Mouse (Mus musculus) midbrain, embryonic 15.5 days (tissue): ENCODE data around the gene Smco3. TPM values are rescaled to one million over a fixed set of nuclear protein-coding genes. Genes with fewer than 3 reads are reported as not detected.
A peak's percentile ranks its signal among the peaks of the same experiment; 100 is the strongest.
"Not testable (repeated sequence)": the region's sequence is repeated elsewhere in the genome, so short reads cannot be mapped to it uniquely, and the experiment has no call there.

ENCODE experiments used
- ATAC-seq: fragments of 200-750 bp; cut with Nextera tagmentation; replicated peaks from 2 replicates; pipeline ENCODE4 v1.8.0; 2017; ENCODE audit warnings: moderate TSS enrichment
- H3K27ac ChIP-seq: fragments of 300-500 bp; sonication (generic); 2 replicates; pipeline ENCODE4 v1.5.1; 2015; ENCODE audit warnings: mild to moderate bottlenecking, inconsistent platforms
- H3K27me3 ChIP-seq: fragments of 300-500 bp; sonication (generic); replicated peaks from 2 replicates; pipeline ENCODE4 v1.6.1; 2015; ENCODE audit warnings: inconsistent platforms
- H3K36me3 ChIP-seq: fragments of 300-500 bp; sonication (generic); replicated peaks from 2 replicates; pipeline ENCODE4 v1.6.1; 2015; ENCODE audit warnings: inconsistent platforms
- H3K4me1 ChIP-seq: fragments of 300-500 bp; sonication (generic); 2 replicates; pipeline ENCODE4 v1.6.1; 2015; ENCODE audit warnings: inconsistent platforms
- H3K4me2 ChIP-seq: fragments of 300-500 bp; sonication (generic); 2 replicates; pipeline ENCODE4 v1.6.1; 2015; ENCODE audit warnings: inconsistent platforms, mild to moderate bottlenecking, moderate library complexity
- H3K4me3 ChIP-seq: fragments of 300-500 bp; sonication (generic); 2 replicates; pipeline ENCODE4 v1.5.1; 2015; ENCODE audit warnings: mild to moderate bottlenecking, inconsistent platforms
- H3K9ac ChIP-seq: fragments of 300-500 bp; sonication (generic); 2 replicates; pipeline ENCODE4 v1.6.1; 2015; ENCODE audit warnings: mild to moderate bottlenecking, inconsistent platforms
- H3K9me3 ChIP-seq: fragments of 300-500 bp; sonication (generic); 2 replicates; pipeline ENCODE4 v1.6.1; 2016; ENCODE audit warnings: inconsistent platforms
- WGBS: fragments of 180-500 bp; shearing (Covaris S2); methylation state at CpG from one replicate; pipeline ENCODE4 v1.1.7; 2015; ENCODE audit warnings: mixed read lengths; 5-methylcytosine and 5-hydroxymethylcytosine counted together
- polyA plus RNA-seq: library from polyadenylated mRNA; unstranded; fragments of >200 nt; fragmentation: Nextera tagmentation; extraction: Ambion mirVana; gene quantifications from 2 replicates; pipeline ENCODE4 v1.2.1, GENCODE M21; 2015

Gene Smco3
- polyA plus RNA-seq, 1 experiment from 2014 or later, result 0.66 TPM

DNA sequence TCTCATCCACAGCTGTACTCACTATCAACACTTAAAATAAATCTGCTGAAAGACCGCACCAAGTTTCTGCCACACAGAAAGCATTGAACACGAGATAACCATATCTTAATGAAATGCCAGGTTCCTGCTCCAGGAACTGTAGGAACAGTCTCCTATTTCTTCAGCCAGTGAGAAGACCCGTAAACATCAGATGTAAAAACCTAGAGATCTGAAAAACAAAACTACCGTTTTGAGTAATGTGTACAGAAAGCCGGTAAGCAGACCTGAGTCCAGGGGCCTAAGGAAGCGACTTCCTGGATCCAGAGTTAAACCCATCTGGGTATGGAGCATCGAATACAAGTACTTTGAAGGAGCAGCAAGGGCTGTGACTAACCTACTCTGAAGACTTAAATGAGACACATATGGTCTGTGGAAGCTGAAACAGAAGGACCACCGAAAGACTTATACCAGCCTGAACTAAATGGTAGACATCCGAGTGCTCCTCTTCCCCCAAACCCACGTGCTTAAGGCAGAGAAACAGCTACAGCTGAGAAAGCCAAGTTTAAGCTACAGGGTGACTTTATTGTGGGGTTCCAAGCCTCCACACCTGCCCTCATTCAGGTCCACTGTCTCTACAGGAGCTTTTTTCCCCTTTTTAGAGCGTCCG is 32.0 kb downstream of the Smco3 start:
- H3K36me3 ChIP-seq, result no peaks in the 10 kb centered on the region
- peak overlapping the region; percentile 85 for H3K4me2 ChIP-seq
- H3K9ac ChIP-seq, result peak overlapping the region; percentile 96
- peak overlapping the region; percentile 85 for H3K4me3 ChIP-seq
- whole genome bisulfite sequencing, result 24% methylated on average over 12 of the region's 12 CpGs
- H3K4me1 ChIP-seq, result peaks cover 27% of the 10 kb centered on the region
- H3K27me3 ChIP-seq, result no peaks in the 10 kb centered on the region
- no peaks in the 10 kb centered on the region for H3K9me3 ChIP-seq
- no peak for ATAC-seq
- H3K27ac ChIP-seq, result peak overlapping the region; percentile 100

DNA sequence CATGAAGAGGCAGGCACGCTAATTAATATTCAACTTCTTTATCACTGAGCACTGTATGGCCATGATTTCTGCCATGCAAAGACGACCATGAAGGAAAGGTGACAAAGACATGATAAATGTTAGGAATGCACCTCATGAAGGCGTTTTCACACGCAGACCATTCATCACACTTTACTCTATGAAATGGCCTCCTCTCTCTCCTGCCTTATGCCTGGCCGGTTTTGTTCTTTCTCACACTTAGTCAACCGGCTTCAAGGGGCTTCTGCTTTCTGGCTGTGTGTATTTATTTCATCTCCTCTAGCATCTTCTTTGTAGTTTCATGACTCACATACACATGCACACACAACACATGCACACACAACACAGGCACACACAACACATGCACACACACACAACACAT is 34.0 kb downstream of the Smco3 start:
- 89% methylated on average over 6 of the region's 6 CpGs for WGBS
- no peak overlapping the region for H3K4me3 ChIP-seq
- peaks cover 16% of the 10 kb centered on the region for H3K4me1 ChIP-seq
- no peaks in the 10 kb centered on the region for H3K27me3 ChIP-seq
- no peak overlapping the region for H3K27ac ChIP-seq
- H3K9me3 ChIP-seq, result no peaks in the 10 kb centered on the region
- no peak overlapping the region for H3K4me2 ChIP-seq
- H3K9ac ChIP-seq, result no peak overlapping the region
- H3K36me3 ChIP-seq, result no peaks in the 10 kb centered on the region
- ATAC-seq, result no peak

DNA sequence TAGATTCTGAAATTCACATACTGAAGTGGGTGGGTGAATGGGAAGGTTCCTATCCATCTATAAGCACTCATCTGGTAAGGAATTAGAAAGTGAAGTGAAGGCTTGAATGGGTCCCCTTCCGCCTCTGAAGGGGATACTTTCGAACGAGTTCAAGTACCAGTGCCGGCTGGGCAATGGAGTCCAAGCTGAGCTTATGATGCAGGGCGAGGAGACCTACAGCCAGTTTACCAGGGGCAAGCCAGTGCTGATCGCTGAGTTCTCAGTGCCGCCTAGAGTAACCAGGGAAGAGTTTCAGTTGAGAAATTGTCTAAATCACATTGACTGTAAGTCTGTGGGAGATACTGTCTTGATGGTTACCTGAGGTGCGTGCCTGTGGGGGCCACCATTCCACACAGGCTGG is 34.5 kb downstream of the Smco3 start:
- no peaks in the 10 kb centered on the region for H3K9me3 ChIP-seq
- H3K27ac ChIP-seq, result no peak overlapping the region
- H3K27me3 ChIP-seq, result no peaks in the 10 kb centered on the region
- 94% methylated on average over 8 of the region's 8 CpGs for WGBS
- no peaks in the 10 kb centered on the region for H3K36me3 ChIP-seq
- H3K4me3 ChIP-seq, result no peak overlapping the region
- H3K4me2 ChIP-seq, result no peak overlapping the region
- peaks cover 16% of the 10 kb centered on the region for H3K4me1 ChIP-seq
- no peak overlapping the region for H3K9ac ChIP-seq
- no peak for ATAC-seq

DNA sequence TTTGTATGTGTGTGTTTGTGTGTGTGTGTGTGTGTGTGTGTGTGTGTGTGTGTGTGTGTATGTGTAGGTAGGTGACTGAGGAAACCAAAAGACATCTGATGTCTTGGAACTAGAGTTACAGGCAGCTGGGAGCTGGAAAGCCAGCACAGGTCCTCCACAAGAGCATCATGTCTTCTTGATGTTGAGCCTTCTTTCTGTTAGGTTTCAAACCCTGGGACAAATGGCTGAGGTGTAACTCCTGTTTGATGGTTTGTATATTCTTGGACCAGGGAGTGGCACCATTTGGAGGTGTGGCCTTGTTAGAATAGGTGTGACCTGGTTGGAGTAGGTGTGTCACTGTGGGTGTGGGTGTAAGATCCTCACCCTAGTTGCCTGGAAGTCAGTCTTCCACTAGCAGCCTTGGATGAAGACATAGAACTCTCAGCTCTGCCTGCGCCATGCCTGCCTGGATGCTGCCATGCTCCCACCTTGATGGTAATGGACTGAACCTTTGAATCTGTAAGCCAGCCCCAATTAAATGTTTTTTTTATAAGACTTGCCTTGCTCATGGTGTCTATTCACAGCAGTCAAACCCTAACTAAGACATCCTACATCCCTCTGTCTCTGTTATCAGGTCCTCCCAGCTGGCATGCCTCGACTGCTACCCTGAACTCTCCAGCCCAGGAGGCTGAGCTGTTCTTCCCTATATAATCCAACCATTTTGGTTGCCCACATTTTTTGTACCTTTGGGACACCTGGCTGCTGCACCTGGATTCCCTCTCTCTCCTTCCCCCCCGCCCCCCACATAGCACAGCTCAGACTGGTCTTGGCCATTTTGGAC is 37.2 kb downstream of the Smco3 start:
- H3K36me3 ChIP-seq, H3K4me3 ChIP-seq, H3K27me3 ChIP-seq, H3K9ac ChIP-seq, H3K4me2 ChIP-seq, ATAC-seq, H3K9me3 ChIP-seq, H3K27ac ChIP-seq: not testable (repeated sequence)
- peaks cover 12% of the 10 kb centered on the region for H3K4me1 ChIP-seq
- WGBS, result 93% methylated on average over 3 of the region's 3 CpGs

DNA sequence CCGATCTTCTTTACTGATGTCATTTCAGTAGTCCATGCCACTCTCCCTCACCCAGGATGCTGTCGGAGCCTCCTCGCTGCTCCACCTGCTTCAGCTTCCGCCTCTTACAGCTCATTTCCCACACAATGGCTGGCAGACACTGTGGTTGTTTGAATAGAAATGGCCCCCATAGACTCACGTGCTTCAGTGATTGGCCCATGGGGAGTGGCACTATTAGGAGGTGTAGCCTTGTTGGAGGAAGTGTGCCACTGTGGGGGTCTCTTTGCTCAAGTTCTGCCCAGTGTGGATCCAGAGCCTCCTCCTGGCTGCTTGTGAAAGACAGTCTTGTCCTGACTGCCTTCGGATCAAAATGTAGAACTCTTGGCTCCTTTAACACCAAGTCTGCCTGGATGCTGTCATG is 39.4 kb downstream of the Smco3 start:
- no peak for ATAC-seq
- Histone ChIP-seq H3K36me3 (no peaks in the 10 kb centered on the region), H3K9me3 (no peaks in the 10 kb centered on the region), H3K4me2 (no peak overlapping the region), H3K27me3 (no peaks in the 10 kb centered on the region; the same call in 1 of the 2 replicates), H3K9ac (no peak overlapping the region), H3K4me3 (no peak overlapping the region), H3K4me1 (peaks cover 11% of the 10 kb centered on the region), H3K27ac (no peak overlapping the region)
- 60% methylated on average over 6 of the region's 6 CpGs for WGBS

DNA sequence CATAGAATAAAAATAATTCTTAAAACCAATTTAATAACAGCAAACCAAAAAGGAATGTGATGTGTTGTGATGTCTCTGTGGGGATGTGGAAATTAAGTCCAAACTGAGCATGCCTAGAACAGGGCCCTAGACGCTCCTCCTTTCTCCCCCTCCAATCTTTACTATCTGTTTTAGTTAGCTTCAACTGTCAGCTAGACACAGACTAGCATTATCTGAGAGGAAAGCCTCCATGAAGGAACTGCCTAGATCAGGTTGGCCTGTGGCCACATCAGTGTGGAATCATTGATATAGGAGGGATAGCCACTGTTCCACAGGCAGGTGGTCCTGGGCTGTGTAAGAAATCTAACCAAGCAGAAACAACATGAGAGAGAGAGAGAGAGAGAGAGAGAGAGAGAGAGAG is 40.1 kb downstream of the Smco3 start:
- Histone ChIP-seq H3K27ac (no peak overlapping the region), H3K27me3 (no peaks in the 10 kb centered on the region; the same call in 1 of the 2 replicates), H3K4me3 (no peak overlapping the region), H3K9me3 (no peaks in the 10 kb centered on the region), H3K9ac (no peak overlapping the region), H3K36me3 (no peaks in the 10 kb centered on the region), H3K4me1 (peaks cover 11% of the 10 kb centered on the region), H3K4me2 (no peak overlapping the region)
- WGBS, result 64% methylated on average over 1 of the region's 1 CpGs
- ATAC-seq, result no peak

DNA sequence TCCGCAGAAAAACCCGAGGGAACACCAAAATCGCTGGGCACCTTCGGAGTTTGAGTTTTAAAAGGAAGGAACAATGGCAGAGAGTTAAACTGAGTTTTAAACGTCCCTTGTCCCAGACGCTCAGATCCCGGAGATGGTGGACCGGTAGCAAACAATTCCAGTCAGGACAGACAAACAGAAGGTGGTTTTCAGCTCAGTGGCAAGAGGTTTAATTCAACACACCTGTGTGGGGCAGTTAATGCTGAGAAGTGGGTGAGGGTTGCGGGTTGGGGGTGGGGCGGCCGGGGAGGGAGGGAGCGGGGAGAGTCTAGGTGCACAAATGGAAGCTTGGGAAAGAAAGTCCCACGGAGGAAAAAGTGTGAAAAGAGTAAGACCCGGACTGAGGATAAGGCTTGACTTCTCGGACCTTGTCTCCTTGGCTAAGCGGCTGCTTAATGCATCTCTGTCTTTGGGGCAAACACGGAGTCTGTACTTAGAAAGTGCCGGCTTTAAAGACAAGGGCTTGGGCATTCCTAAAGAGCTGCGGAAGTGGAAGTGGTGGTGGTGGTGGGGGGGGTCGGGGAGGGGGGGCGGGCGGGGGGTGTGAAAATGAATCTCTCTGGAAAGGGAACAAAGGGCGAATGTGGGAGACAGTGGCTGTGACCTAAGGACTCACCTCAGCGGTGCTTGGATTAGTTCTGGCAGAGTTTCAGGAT is 41.3 kb downstream of the Smco3 start:
- no peak for ATAC-seq
- Histone ChIP-seq H3K4me2 (peak overlapping the region; percentile 60), H3K9ac (peak overlapping the region; percentile 10; the same call in 1 of the 2 replicates), H3K27me3 (no peaks in the 10 kb centered on the region; the same call in 1 of the 2 replicates), H3K9me3 (no peaks in the 10 kb centered on the region), H3K36me3 (no peaks in the 10 kb centered on the region), H3K27ac (no peak overlapping the region), H3K4me3 (peak overlapping the region; percentile 30), H3K4me1 (peaks cover 11% of the 10 kb centered on the region)
- WGBS, result under 1% methylated on average over 22 of the region's 24 CpGs

GRCm38 (mm10) chr6:136792884-136793758 is 42.1 kb downstream of the Smco3 start:
- Histone ChIP-seq H3K4me3 (peak overlapping the region; percentile 30), H3K4me1 (peaks cover 11% of the 10 kb centered on the region), H3K36me3 (no peaks in the 10 kb centered on the region), H3K4me2 (peak overlapping the region; percentile 60), H3K27me3 (no peaks in the 10 kb centered on the region; the same call in 1 of the 2 replicates), H3K9me3 (no peaks in the 10 kb centered on the region), H3K27ac (no peak overlapping the region), H3K9ac (0 out of 2 replicates have a peak overlapping the region, but pooled peaks have one; percentile 10)
- ATAC-seq, result no peak
- WGBS, result 28% methylated on average over 16 of the region's 16 CpGs

- peaks cover 11% of the 10 kb centered on the region for H3K4me1 ChIP-seq
- no peaks in the 10 kb centered on the region; the same call in 1 of the 2 replicates for H3K27me3 ChIP-seq
- no peak overlapping the region for H3K4me3 ChIP-seq
- no peaks in the 10 kb centered on the region for H3K9me3 ChIP-seq
- ATAC-seq, result no peak
- 82% methylated on average over 5 of the region's 5 CpGs for WGBS
- no peak overlapping the region for H3K4me2 ChIP-seq
- no peaks in the 10 kb centered on the region for H3K36me3 ChIP-seq
- H3K27ac ChIP-seq, result no peak overlapping the region
- H3K9ac ChIP-seq, result no peak overlapping the region
Measured at GRCm38 (mm10) chr6:136789391-136789971, 45.8 kb downstream of the Smco3 start.

DNA sequence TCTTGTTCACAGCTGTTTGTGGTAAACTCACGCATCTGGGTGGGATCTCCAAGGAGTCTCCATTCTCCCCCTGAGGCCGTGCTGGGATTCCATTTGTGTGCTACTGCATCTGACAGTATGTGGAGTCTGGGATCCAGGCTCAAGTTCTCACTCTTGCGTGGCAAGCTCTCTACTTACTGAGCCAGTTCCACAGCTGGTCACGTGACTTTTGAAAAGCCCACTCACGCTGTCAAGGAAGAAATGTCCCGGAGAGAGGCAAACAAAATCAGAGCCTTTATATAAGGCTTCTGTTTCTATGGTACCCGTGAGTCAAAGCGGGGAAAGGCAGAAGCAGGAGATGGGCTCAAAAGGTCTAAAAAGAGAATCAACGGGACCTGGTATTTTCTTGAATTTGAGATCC is 52.5 kb downstream of the Smco3 start:
- ATAC-seq, result no peak
- no peaks in the 10 kb centered on the region for H3K4me1 ChIP-seq
- H3K27me3 ChIP-seq, result no peaks in the 10 kb centered on the region
- WGBS, result 77% methylated on average over 9 of the region's 9 CpGs
- H3K9me3 ChIP-seq, result no peaks in the 10 kb centered on the region
- no peak overlapping the region for H3K4me2 ChIP-seq
- H3K27ac ChIP-seq, result no peak overlapping the region
- H3K4me3 ChIP-seq, result no peak overlapping the region
- no peaks in the 10 kb centered on the region for H3K36me3 ChIP-seq
- H3K9ac ChIP-seq, result no peak overlapping the region

DNA sequence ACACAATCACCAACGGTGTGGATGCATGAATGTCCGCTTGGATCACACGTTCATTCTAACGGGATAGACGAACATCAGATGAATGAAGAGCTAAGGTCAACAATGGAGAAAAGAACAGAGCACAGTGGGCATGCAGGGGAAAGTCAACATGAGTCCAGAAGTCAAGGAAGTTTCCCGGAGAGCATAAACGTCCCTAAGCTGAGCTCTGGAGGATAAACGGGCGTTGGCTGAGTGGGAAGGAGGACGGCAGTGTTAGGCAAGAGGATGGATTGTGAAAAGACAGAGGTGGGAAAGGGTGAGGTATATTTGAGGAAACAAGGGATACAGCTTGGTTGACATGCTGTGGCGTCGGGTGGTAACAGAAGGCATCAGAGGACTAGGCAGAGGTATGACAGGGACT is 53.1 kb downstream of the Smco3 start:
- Histone ChIP-seq H3K4me2 (no peak overlapping the region), H3K27me3 (no peaks in the 10 kb centered on the region), H3K27ac (no peak overlapping the region), H3K9me3 (no peaks in the 10 kb centered on the region), H3K36me3 (no peaks in the 10 kb centered on the region), H3K9ac (no peak overlapping the region), H3K4me3 (no peak overlapping the region), H3K4me1 (no peaks in the 10 kb centered on the region)
- ATAC-seq, result no peak
- 84% methylated on average over 12 of the region's 12 CpGs for WGBS
